Mouse (Mus musculus) embryonic fibroblast, embryonic 13.5 days (primary cell): Measurements from ENCODE around the gene Parp11.

Experiments
- CTCF ChIP-seq: IDR thresholded peaks from 2 replicates; pipeline ENCODE4 v1.5.1; 2011; ENCODE audit warnings: mild to moderate bottlenecking, control low read depth, low read length, moderate library complexity, borderline replicate concordance; ENCODE audit not compliant: insufficient read depth
- POLR2A ChIP-seq: IDR thresholded peaks from 2 replicates; pipeline ENCODE4 v1.6.1; 2011; ENCODE audit warnings: low read depth, mild to moderate bottlenecking, control low read depth, low read length, moderate library complexity

- TF ChIP-seq POLR2A (no peak), CTCF (no peak)
Observed at GRCm38 (mm10) chr6:127500119-127500518, 53.5 kb downstream of the Parp11 start.
